Mouse (Mus musculus): ENCODE results near the gene Gart.

- TF ChIP-seq CTCF (IDR thresholded peaks at IDR 0.05; ENCODE audit: low read depth, low read length) (no peak), EP300 (IDR thresholded peaks at IDR 0.05; ENCODE audit: insufficient read depth, low read depth, low read length) (no peak), POLR2A (IDR thresholded peaks at IDR 0.05; ENCODE audit: insufficient read depth, low read length) (peak; percentile 63)
These were observed 888 bp upstream of the Gart start, which contains the start of gene Son for GRCm38 (mm10) chr16:91647461-91648219.
